17 mouse cellular contexts compared by ENCODE assay signal in genomic region chr1:125176124-125176937, GRCm38 (mm10).
A peak's percentile ranks its signal among the peaks of the same experiment; 100 is the strongest.
DNase-seq lines count a peak whose midpoint lies in the region; ATAC-seq and TF ChIP-seq lines count a peak whose summit lies in the region.
"Had no signal": no experiment of that assay in that cellular context is flagged by ENCODE, and none has a peak within 500 bp of the region (broad histone marks: within the 10 kb centered on the region; RNA-seq: fewer than 3 reads in every experiment).

No protein-coding gene starts in this region.

- TF ChIP-seq CTCF in cerebellum, adult 2 months (IDR thresholded peaks at IDR 0.05; ENCODE audit: borderline replicate concordance, insufficient read depth, low read depth, low read length): no peak
- TF ChIP-seq CTCF in lung, adult 2 months (IDR thresholded peaks at IDR 0.05; ENCODE audit: insufficient read depth, low read length): no peak
- no peak for TF ChIP-seq CTCF in forebrain, postnatal 0 days (IDR thresholded peaks at IDR 0.05; ENCODE audit: low read depth)

- TF ChIP-seq POLR2A in cerebellum, adult 2 months (IDR thresholded peaks at IDR 0.05; ENCODE audit: borderline replicate concordance, insufficient read depth, low read length): no peak
- TF ChIP-seq POLR2A in lung, adult 2 months (IDR thresholded peaks at IDR 0.05; ENCODE audit: borderline replicate concordance, extremely low read depth, low read depth, low read length): no peak

- H3K27ac ChIP-seq in cerebellum, adult 2 months (ENCODE audit: insufficient read depth, low read length): no peak overlapping the region
- H3K27ac ChIP-seq in forebrain, postnatal 0 days (ENCODE audit: low read depth, low read length): no peak overlapping the region
- H3K27ac ChIP-seq: forebrain, embryonic 12.5 days; hindbrain, embryonic 12.5 days had no signal

- DNase-seq in cerebellum, adult 2 months: peak; percentile 29 to 41
- peak; percentile 28 to 50 for DNase-seq in cerebellum, postnatal 14 days
- peak; percentile 5 for DNase-seq in lung, adult 2 months
- peak; percentile 33 for DNase-seq in lung, postnatal 25 days (ENCODE audit: low spot score)
- no peak for DNase-seq in forebrain, postnatal 0 days
- DNase-seq in ovary, postnatal 10 days (ENCODE audit: low spot score): no peak
- DNase-seq in heart, adult 8-10 months (ENCODE audit: low spot score): no peak
- no peak for DNase-seq in embryo, embryonic 10.5 days (ENCODE audit: low spot score)
- DNase-seq: adrenal gland, adult 2 months; kidney, adult 8-10 months; kidney, postnatal 25 days; left cerebral cortex, postnatal 4 days; liver; thymus, adult 18-20 months had no signal

- H3K9me3 ChIP-seq in forebrain, postnatal 0 days (ENCODE audit: low read length): no peaks in the 10 kb centered on the region
- H3K9me3 ChIP-seq: forebrain, embryonic 12.5 days; hindbrain, embryonic 12.5 days had no signal

- 62% methylated on average over 15 of the region's 15 CpGs for WGBS in cerebellum, adult 2 months
- 71% methylated on average over 15 of the region's 15 CpGs for WGBS in lung, adult 2 months
- 92% methylated on average over 15 of the region's 15 CpGs for WGBS in forebrain, postnatal 0 days

- H3K9ac ChIP-seq in forebrain, postnatal 0 days: no peak overlapping the region
- H3K9ac ChIP-seq: forebrain, embryonic 12.5 days; hindbrain, embryonic 12.5 days had no signal

- ATAC-seq in forebrain, postnatal 0 days: no peak
- ATAC-seq: inflammation-experienced regulatory T-cells, adult 6 months had no signal

- no peak overlapping the region for H3K4me3 ChIP-seq in cerebellum, adult 2 months (replicated peaks; ENCODE audit: insufficient read depth, low read depth, low read length)
- H3K4me3 ChIP-seq in lung, adult 2 months (replicated peaks; ENCODE audit: extremely low read depth, low read depth, low read length): no peak overlapping the region
- no peak overlapping the region for H3K4me3 ChIP-seq in forebrain, postnatal 0 days (ENCODE audit: low read depth, low read length)
- H3K4me3 ChIP-seq: forebrain, embryonic 12.5 days; hindbrain, embryonic 12.5 days had no signal

- H3K27me3 ChIP-seq in cerebellum, adult 2 months (ENCODE audit: control insufficient read depth, insufficient read depth, low read length): no peaks in the 10 kb centered on the region
- no peaks in the 10 kb centered on the region for H3K27me3 ChIP-seq in forebrain, postnatal 0 days (ENCODE audit: insufficient read depth, low read length)
- H3K27me3 ChIP-seq: forebrain, embryonic 12.5 days; hindbrain, embryonic 12.5 days had no signal

- H3K36me3 ChIP-seq in forebrain, postnatal 0 days (ENCODE audit: insufficient read depth): no peaks in the 10 kb centered on the region
- H3K36me3 ChIP-seq: forebrain, embryonic 12.5 days; hindbrain, embryonic 12.5 days had no signal

- peaks cover 12% of the 10 kb centered on the region for H3K4me1 ChIP-seq in cerebellum, adult 2 months (ENCODE audit: control insufficient read depth, insufficient read depth, low read length)
- no peaks in the 10 kb centered on the region for H3K4me1 ChIP-seq in lung, adult 2 months (ENCODE audit: control insufficient read depth, insufficient read depth, low read length)
- no peaks in the 10 kb centered on the region for H3K4me1 ChIP-seq in forebrain, postnatal 0 days (ENCODE audit: insufficient read depth)
- H3K4me1 ChIP-seq: forebrain, embryonic 12.5 days; hindbrain, embryonic 12.5 days had no signal

- no peak overlapping the region for H3K4me2 ChIP-seq in forebrain, postnatal 0 days (ENCODE audit: low read depth)
- H3K4me2 ChIP-seq: forebrain, embryonic 12.5 days; hindbrain, embryonic 12.5 days had no signal

Comparison
In these comparisons a context has a peak if more than half of its experiments do, and no peak if none do; other contexts are left out.
1. DNase-seq: peak in cerebellum, adult 2 months (2 of 2), cerebellum, postnatal 14 days (2 of 2), lung, adult 2 months (single experiment) and lung, postnatal 25 days (single experiment); none in forebrain, postnatal 0 days (single experiment), ovary, postnatal 10 days (single experiment), heart, adult 8-10 months (single experiment) and embryo, embryonic 10.5 days (single experiment).